Mouse (Mus musculus) lung, adult 2 months (tissue): Measurements from ENCODE around the gene 1700013G24Rik.

Experiments used
- CTCF ChIP-seq: fragments of 200-500 bp; IDR thresholded peaks from 2 replicates; pipeline ENCODE4 v1.5.1; 2011; ENCODE audit warnings: mild to moderate bottlenecking, low read length, control low read depth; ENCODE audit not compliant: insufficient read depth
- POLR2A ChIP-seq: fragments of 200-500 bp; IDR thresholded peaks from 2 replicates; pipeline ENCODE4 v1.6.1; 2011; ENCODE audit warnings: low read depth, mild to moderate bottlenecking, control low read depth, low read length, borderline replicate concordance; ENCODE audit errors: extremely low read depth

GRCm38 (mm10) chr4:137484586-137484985 is 31.5 kb downstream of the 1700013G24Rik start:
- TF ChIP-seq CTCF (no peak), POLR2A (no peak)
